Mouse (Mus musculus): Measurements from ENCODE around the gene Arhgap4. TPM values are rescaled to one million over a fixed set of nuclear protein-coding genes. Genes with fewer than 3 reads are reported as not detected.

Arhgap4 gene
- total RNA-seq, 2 experiments from 2014 or later, result 4.1 to 5.0 TPM

DNA sequence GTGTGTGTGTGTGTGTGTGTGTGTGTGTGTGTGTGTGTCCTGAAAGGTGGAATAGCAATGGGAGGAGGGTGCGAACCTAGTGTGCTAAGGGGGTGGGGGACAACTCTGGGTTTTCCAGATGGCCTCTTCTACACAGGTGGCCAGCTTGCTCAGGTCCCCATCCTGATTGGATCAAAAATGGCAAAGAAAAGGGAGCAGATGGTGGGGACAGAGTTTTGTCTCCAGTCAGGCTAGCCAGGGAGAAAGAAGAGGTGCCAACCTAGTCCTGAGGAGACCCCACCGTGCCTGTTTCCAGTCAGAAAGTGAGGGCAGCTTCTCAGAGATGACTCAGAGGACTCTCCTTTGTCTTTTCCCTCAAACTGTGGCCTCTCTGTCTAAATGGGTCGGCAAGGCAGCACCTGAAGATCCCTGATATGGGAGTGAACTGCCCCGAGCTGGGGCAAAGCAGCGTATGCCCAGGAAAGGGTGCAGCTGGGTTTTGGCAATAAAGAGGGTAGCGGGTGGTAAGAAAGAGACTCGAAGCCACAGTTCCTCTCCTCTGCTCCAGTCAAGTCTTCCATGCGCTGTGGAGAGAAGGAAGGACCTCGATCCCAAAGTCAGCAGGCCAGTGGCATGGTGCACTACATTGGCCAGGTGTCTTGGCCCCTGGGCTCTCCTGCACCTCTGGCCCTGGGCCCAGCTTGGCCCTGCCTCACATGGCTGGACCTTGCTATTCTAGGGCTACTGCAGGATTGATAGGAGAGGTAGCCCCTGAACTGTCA, 67.2 kb downstream of the Arhgap4 start:
- no peak for DNase-seq (ENCODE audit: low spot score in 2 of 2)

Other genes with a start within 250 kb of the Arhgap4 start
- 100 to 1,000 TPM in 1 of 2 experiments, 10 to 100 TPM in 1; 93.6 to 111 TPM for gene Slc6a8, start 248.7 kb downstream of the Arhgap4 start, total RNA-seq (2021)
- gene Bcap31, start 205.7 kb downstream of the Arhgap4 start, total RNA-seq (2021), result 10 to 100 TPM; 69.6 to 70.9 TPM
- gene Abcd1, start 205.3 kb downstream of the Arhgap4 start, total RNA-seq (2021), result 10 to 100 TPM; 15.7 to 16.1 TPM
- 10 to 100 TPM; 21.9 to 23.5 TPM for gene Plxnb3, start 164.8 kb downstream of the Arhgap4 start, total RNA-seq (2021)
- 1 to 10 TPM; 7.0 to 7.8 TPM for gene Srpk3, start 147.5 kb downstream of the Arhgap4 start, total RNA-seq (2021)
- 100 to 1,000 TPM; 166 TPM for gene Idh3g, start 135.0 kb downstream of the Arhgap4 start, total RNA-seq (2021)
- 100 to 1,000 TPM; 100 to 103 TPM for gene Ssr4, start 134.8 kb downstream of the Arhgap4 start, total RNA-seq (2021)
- gene Pdzd4, start 96.9 kb downstream of the Arhgap4 start, total RNA-seq (2021), result 100 to 1,000 TPM in 1 of 2 experiments, 10 to 100 TPM in 1; 94.8 to 104 TPM
- gene Avpr2, start 29.8 kb downstream of the Arhgap4 start, total RNA-seq (2021), result not detected
- 100 to 1,000 TPM; 213 to 217 TPM for gene L1cam, start 25.8 kb downstream of the Arhgap4 start, total RNA-seq (2021)
- gene Naa10, start 74 bp upstream of the Arhgap4 start, total RNA-seq (2021), result 10 to 100 TPM; 62.8 to 70.1 TPM
- gene Renbp, start 9.0 kb upstream of the Arhgap4 start, total RNA-seq (2021), result 1 to 10 TPM; 5.5 to 6.3 TPM
- gene Hcfc1, start 44.5 kb upstream of the Arhgap4 start, total RNA-seq (2021), result 10 to 100 TPM; 72.6 to 76.3 TPM
- 10 to 100 TPM; 47.6 to 56.5 TPM for gene Irak1, start 102.0 kb upstream of the Arhgap4 start, total RNA-seq (2021)
- not detected for gene Opn1mw, start 205.6 kb upstream of the Arhgap4 start, total RNA-seq (2021)
- 10 to 100 TPM; 75.0 to 77.6 TPM for gene Mecp2, start 213.5 kb upstream of the Arhgap4 start, total RNA-seq (2021)
- gene Tex28, start 246.0 kb upstream of the Arhgap4 start, total RNA-seq (2021), result not detected